Mouse (Mus musculus): ENCODE measurements around the gene Tnfsf13. TPM values are rescaled to one million over a fixed set of nuclear protein-coding genes. Genes with fewer than 3 reads are reported as not detected.

Gene Tnfsf13
- polyA plus RNA-seq, 1 experiment from 2014 or later, result 0.24 TPM

DNA sequence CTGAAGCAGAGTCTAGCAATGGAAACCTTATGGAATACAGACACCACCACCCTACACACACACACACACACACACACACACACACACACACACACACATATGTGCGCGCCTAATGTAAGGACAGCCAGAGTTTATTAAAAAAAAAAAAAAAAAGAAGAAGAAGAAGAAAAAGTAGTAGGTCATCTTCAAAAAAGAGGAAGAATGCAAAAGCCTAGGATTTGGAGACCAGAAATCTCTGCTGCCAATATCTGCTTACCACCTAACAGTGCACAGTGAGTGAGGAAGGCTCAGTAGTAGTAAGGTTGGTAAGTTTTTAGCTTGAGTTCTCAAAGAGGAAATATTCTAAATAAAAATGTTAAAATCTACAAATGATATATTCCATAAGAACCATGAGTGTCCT, 6.4 kb downstream of the Tnfsf13 start:
- peaks cover 0 to 18% of the 10 kb centered on the region in 2 experiments; a peak in 3 of 4 replicates for H3K4me1 ChIP-seq (ENCODE audit: control insufficient read depth in 2 of 2, insufficient read depth in 2 of 2, low read length in 2 of 2)
- no peaks in the 10 kb centered on the region for H3K27me3 ChIP-seq (ENCODE audit: control insufficient read depth, insufficient read depth, low read length)
- no peak overlapping the region for H3K4me2 ChIP-seq (ENCODE audit: low read length)
- no peak for ATAC-seq (ENCODE audit: insufficient number of reproducible peaks, insufficient read depth, low FRiP score, low read depth)
- no peak overlapping the region for H3K9ac ChIP-seq (ENCODE audit: low read length)
- 92% methylated on average over 2 of the region's 2 CpGs for WGBS
- H3K9me3 ChIP-seq (ENCODE audit: control insufficient read depth, low read length), result no peaks in the 10 kb centered on the region
- no peak overlapping the region for H3K27ac ChIP-seq (replicated peaks in 1 of 2; ENCODE audit: control insufficient read depth in 1 of 2, insufficient read depth in 1 of 2, low read depth in 2 of 2, low read length in 2 of 2)
- H3K36me3 ChIP-seq (ENCODE audit: control insufficient read depth, insufficient read depth, low read length), result peaks cover 63% of the 10 kb centered on the region
- H3K4me3 ChIP-seq (ENCODE audit: control insufficient read depth in 1 of 2, insufficient read depth in 1 of 2, low read depth in 1 of 2, low read length in 2 of 2), result no peak overlapping the region

DNA sequence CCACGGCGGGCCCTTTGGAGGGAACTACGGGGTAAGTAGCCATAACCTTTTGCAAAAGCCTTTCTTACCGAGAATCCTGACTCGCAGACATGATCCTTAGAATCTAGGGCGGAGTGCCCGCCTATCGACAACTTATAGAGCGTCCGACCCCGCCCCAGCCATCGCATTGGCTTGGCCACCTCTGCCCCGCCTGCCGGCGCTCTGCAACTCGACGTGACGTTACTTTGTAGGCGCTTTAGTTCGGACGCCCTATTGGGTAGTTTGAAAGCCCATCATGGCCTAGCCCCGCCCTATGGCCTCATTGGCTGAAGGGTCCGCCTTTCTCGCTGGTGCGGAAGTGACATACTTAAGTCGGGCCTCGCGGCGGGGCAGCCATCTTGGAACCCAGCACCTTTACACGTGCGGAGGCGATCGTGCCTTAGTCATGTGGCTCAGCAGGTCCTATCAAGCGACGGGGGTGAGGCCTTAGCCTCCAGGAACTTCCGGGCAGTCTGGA, 13.3 kb downstream of the Tnfsf13 start, which contains the start of gene Eif4a1:
Gene Eif4a1, minus strand, starts transcription at position 213 of the 496 bp plus-strand sequence.
- WGBS, result under 1% methylated on average over 36 of the region's 36 CpGs
- H3K9me3 ChIP-seq (ENCODE audit: control insufficient read depth, low read length), result no peaks in the 10 kb centered on the region
- peak within 1 kb of the TSS; percentile 89 to 98 for H3K27ac ChIP-seq (replicated peaks in 1 of 2; ENCODE audit: control insufficient read depth in 1 of 2, insufficient read depth in 1 of 2, low read depth in 2 of 2, low read length in 2 of 2)
- H3K4me2 ChIP-seq (ENCODE audit: low read length), result peak within 1 kb of the TSS; percentile 82
- peak within 1 kb of the TSS; percentile 83 to 100 for H3K4me3 ChIP-seq (ENCODE audit: control insufficient read depth in 1 of 2, insufficient read depth in 1 of 2, low read depth in 1 of 2, low read length in 2 of 2)
- H3K4me1 ChIP-seq (ENCODE audit: control insufficient read depth in 2 of 2, insufficient read depth in 2 of 2, low read length in 2 of 2), result peaks cover 2 to 15% of the 10 kb centered on the region in 2 experiments; a peak in 3 of 4 replicates
- ATAC-seq (ENCODE audit: insufficient number of reproducible peaks, insufficient read depth, low FRiP score, low read depth), result peak; percentile 97
- peak within 1 kb of the TSS; percentile 100 for H3K9ac ChIP-seq (ENCODE audit: low read length)
- H3K36me3 ChIP-seq (ENCODE audit: control insufficient read depth, insufficient read depth, low read length), result peaks cover 79% of the 10 kb centered on the region
- H3K27me3 ChIP-seq (ENCODE audit: control insufficient read depth, insufficient read depth, low read length), result no peaks in the 10 kb centered on the region

DNA sequence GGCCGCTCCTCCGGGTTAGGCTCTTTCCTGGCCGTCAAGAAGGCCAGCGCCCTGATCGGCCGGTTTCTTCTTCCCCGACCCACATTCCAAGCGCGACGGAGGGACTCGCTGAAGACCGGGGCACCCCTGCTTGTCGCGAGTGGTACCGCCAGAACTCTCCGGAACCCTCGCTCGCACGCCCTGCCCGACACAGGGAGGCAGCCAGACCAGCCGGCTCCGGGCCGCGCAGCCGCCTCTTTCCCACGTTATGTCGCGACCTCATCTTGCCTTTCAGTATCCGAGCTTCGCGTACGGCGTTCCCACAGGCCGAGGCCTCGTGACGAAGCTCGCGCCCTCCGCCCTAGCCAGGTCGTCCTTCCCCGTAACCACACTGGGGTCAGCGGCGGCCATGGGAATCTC, 13.9 kb downstream of the Tnfsf13 start:
- Histone ChIP-seq H3K27me3 (ENCODE audit: control insufficient read depth, insufficient read depth, low read length) (no peaks in the 10 kb centered on the region), H3K4me2 (ENCODE audit: low read length) (peak overlapping the region; percentile 82), H3K9me3 (ENCODE audit: control insufficient read depth, low read length) (no peaks in the 10 kb centered on the region), H3K36me3 (ENCODE audit: control insufficient read depth, insufficient read depth, low read length) (peaks cover 79% of the 10 kb centered on the region), H3K27ac (replicated peaks in 1 of 2; ENCODE audit: control insufficient read depth in 1 of 2, insufficient read depth in 1 of 2, low read depth in 2 of 2, low read length in 2 of 2) (peak overlapping the region; percentile 89 to 98), H3K9ac (ENCODE audit: low read length) (peak overlapping the region; percentile 100), H3K4me1 (ENCODE audit: control insufficient read depth in 2 of 2, insufficient read depth in 2 of 2, low read length in 2 of 2) (peaks cover 2 to 15% of the 10 kb centered on the region in 2 experiments; a peak in 3 of 4 replicates), H3K4me3 (ENCODE audit: control insufficient read depth in 1 of 2, insufficient read depth in 1 of 2, low read depth in 1 of 2, low read length in 2 of 2) (peak overlapping the region; percentile 83 to 100)
- peak; percentile 14; the same call in 1 of the 2 replicates for ATAC-seq (ENCODE audit: insufficient number of reproducible peaks, insufficient read depth, low FRiP score, low read depth)
- under 1% methylated on average over 43 of the region's 43 CpGs for WGBS

DNA sequence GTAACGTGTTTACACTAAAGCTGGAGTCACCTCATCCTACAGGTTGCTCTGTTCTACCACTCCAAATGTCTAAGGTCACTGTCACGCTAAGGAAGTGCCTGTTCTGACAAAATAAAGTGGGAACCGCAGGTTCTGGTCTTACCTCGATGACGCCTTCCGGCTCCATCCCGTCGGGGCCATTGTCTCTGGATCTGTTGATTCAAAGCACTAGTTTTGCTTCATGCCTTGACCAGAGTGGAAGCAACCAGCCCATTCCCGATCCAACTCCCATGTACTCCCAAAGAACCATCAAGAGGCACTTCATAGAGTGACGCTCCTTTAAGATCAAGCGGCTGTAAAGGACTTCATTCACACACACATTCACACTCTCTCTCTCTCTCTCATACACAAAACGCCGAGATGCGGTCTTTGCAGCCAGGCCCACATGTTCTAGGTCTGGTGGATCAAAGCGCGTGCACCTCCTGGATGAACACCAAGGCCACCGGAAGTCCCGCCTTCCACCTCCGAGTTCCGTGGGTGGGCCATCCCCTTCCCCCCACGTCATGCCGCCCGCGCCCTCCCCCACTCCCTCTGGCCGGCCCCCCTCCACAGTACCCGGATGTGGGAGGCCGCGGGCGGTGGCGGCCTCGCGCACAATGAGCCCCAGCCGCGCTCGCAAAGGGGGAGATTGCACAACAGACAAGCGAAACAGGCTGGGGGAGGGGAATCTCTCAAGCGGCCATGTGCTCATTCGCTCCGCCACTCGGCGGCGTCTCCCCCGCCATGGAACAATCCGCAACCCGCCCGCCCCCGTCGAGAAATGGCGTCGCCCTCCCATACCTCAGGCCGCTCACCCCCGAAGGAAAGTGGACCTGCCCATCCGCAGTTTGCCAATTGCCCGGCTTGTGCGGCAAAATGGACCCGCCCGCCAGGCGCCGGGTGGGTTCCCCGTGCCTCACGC, 14.5 kb downstream of the Tnfsf13 start:
- H3K9ac ChIP-seq (ENCODE audit: low read length), result peak overlapping the region; percentile 100
- H3K27me3 ChIP-seq (ENCODE audit: control insufficient read depth, insufficient read depth, low read length), result no peaks in the 10 kb centered on the region
- peak; percentile 75 for ATAC-seq (ENCODE audit: insufficient number of reproducible peaks, insufficient read depth, low FRiP score, low read depth)
- H3K27ac ChIP-seq (replicated peaks in 1 of 2; ENCODE audit: control insufficient read depth in 1 of 2, insufficient read depth in 1 of 2, low read depth in 2 of 2, low read length in 2 of 2), result peak overlapping the region; percentile 89 to 98
- under 1% methylated on average over 61 of the region's 61 CpGs for WGBS
- H3K4me1 ChIP-seq (ENCODE audit: control insufficient read depth in 2 of 2, insufficient read depth in 2 of 2, low read length in 2 of 2), result peaks cover 2 to 15% of the 10 kb centered on the region in 2 experiments; a peak in 3 of 4 replicates
- H3K4me2 ChIP-seq (ENCODE audit: low read length), result peak overlapping the region; percentile 82
- H3K4me3 ChIP-seq (ENCODE audit: control insufficient read depth in 1 of 2, insufficient read depth in 1 of 2, low read depth in 1 of 2, low read length in 2 of 2), result peak overlapping the region; percentile 83 to 100
- H3K36me3 ChIP-seq (ENCODE audit: control insufficient read depth, insufficient read depth, low read length), result peaks cover 79% of the 10 kb centered on the region
- H3K9me3 ChIP-seq (ENCODE audit: control insufficient read depth, low read length), result no peaks in the 10 kb centered on the region

DNA sequence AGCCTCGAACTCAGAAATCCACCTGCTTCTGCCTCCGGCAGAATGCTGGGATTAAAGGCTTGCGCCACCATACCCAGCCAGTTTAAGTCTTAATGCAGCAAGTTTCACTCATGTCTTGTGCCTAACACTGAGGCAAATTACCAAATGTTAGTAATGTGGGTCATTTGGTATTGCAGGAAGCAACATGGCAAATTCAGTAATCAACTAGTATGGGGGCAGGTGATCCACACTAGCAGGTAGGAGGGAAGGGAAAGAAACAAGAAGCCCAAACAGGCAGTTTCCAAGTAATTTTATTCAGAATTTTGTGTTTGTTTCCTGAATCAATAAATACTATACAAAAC, 18.9 kb downstream of the Tnfsf13 start:
- Histone ChIP-seq H3K36me3 (ENCODE audit: control insufficient read depth, insufficient read depth, low read length) (peaks cover 76% of the 10 kb centered on the region), H3K27ac (replicated peaks in 1 of 2; ENCODE audit: control insufficient read depth in 1 of 2, insufficient read depth in 1 of 2, low read depth in 2 of 2, low read length in 2 of 2) (no peak overlapping the region), H3K4me3 (ENCODE audit: control insufficient read depth in 1 of 2, insufficient read depth in 1 of 2, low read depth in 1 of 2, low read length in 2 of 2) (no peak overlapping the region), H3K27me3 (ENCODE audit: control insufficient read depth, insufficient read depth, low read length) (no peaks in the 10 kb centered on the region), H3K4me2 (ENCODE audit: low read length) (no peak overlapping the region), H3K9me3 (ENCODE audit: control insufficient read depth, low read length) (no peaks in the 10 kb centered on the region), H3K4me1 (ENCODE audit: control insufficient read depth in 2 of 2, insufficient read depth in 2 of 2, low read length in 2 of 2) (peaks cover 6 to 24% of the 10 kb centered on the region in 2 experiments), H3K9ac (ENCODE audit: low read length) (no peak overlapping the region)
- WGBS, result 90% methylated on average over 3 of the region's 3 CpGs
- ATAC-seq (ENCODE audit: insufficient number of reproducible peaks, insufficient read depth, low FRiP score, low read depth), result no peak

DNA sequence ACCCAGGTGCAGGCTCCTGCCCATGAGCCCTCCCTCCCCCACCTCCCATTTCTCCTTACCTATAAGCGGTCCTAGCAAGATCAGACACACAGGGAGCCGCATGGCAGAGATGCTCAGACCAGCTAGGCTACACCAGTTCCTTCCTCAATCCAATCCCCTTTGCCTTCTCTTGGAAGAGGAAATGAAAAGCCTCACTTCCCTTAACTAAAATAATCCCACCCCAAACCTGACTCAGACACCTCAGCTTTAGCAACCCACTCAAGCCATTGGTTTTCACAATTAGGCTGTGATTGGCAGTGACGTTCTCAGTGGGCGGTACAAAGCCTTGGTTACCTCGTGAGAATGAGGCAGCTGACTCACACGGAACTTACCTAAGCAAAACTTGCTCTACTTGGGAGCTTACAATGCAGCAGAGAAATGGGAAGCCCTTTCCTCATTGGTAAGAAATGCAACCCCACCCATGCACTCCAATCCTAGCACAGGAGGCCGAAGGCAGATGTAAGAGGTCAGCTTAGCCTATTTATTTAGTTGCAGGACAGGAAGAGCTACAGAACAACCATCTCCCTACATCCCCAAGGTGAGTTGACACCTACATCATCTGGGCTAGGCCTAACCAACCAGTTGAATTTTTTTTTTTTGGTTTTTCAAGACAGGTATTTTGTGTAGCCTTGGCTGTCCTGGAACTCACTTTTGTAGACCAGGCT, 19.5 kb downstream of the Tnfsf13 start, which contains the start of gene Cd68:
Gene Cd68, minus strand, starts transcription at position 193 of the 704 bp plus-strand sequence.
- WGBS, result 31% methylated on average over 7 of the region's 7 CpGs
- H3K4me1 ChIP-seq (ENCODE audit: control insufficient read depth in 2 of 2, insufficient read depth in 2 of 2, low read length in 2 of 2), result peaks cover 8 to 29% of the 10 kb centered on the region in 2 experiments
- H3K36me3 ChIP-seq (ENCODE audit: control insufficient read depth, insufficient read depth, low read length), result peaks cover 76% of the 10 kb centered on the region
- no peaks in the 10 kb centered on the region for H3K27me3 ChIP-seq (ENCODE audit: control insufficient read depth, insufficient read depth, low read length)
- no peak within 1 kb of the TSS for H3K4me3 ChIP-seq (ENCODE audit: control insufficient read depth in 1 of 2, insufficient read depth in 1 of 2, low read depth in 1 of 2, low read length in 2 of 2)
- H3K27ac ChIP-seq (replicated peaks in 1 of 2; ENCODE audit: control insufficient read depth in 1 of 2, insufficient read depth in 1 of 2, low read depth in 2 of 2, low read length in 2 of 2), result 0 out of 4 replicates have a peak within 1 kb of the TSS, but pooled peaks have one; percentile 8 to 9
- no peak within 1 kb of the TSS for H3K4me2 ChIP-seq (ENCODE audit: low read length)
- peak within 1 kb of the TSS; percentile 21; the same call in 1 of the 2 replicates for H3K9ac ChIP-seq (ENCODE audit: low read length)
- no peaks in the 10 kb centered on the region for H3K9me3 ChIP-seq (ENCODE audit: control insufficient read depth, low read length)
- no peak for ATAC-seq (ENCODE audit: insufficient number of reproducible peaks, insufficient read depth, low FRiP score, low read depth)

DNA sequence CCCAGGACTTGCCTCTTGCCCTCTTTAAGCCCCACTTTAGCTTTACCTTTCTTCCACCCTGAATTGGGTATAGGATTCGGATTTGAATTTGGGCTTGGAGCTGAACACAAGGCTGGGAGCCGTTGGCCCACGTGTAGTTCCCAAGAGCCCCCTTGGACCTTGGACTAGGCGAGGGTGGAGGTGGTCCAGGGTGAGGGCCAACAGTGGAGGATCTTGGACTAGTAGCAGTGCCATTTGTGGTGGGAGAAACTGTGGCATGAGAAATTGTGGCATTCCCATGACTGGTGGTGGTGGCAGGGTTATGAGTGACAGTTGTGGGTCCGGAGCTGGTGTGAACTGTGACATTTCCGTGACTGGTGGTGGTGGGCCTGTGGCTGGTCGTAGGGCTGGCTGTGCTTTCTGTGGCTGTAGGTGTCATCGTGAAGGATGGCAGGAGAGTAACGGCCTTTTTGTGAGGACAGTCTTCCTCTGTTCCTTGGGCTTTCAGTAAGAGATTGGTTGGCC, 20.1 kb downstream of the Tnfsf13 start:
- peaks cover 71% of the 10 kb centered on the region for H3K36me3 ChIP-seq (ENCODE audit: control insufficient read depth, insufficient read depth, low read length)

More for the DNA sequence above, 20.1 kb downstream of the Tnfsf13 start:
- peaks cover 8 to 31% of the 10 kb centered on the region in 2 experiments for H3K4me1 ChIP-seq (ENCODE audit: control insufficient read depth in 2 of 2, insufficient read depth in 2 of 2, low read length in 2 of 2)
- WGBS, result 66% methylated on average over 9 of the region's 9 CpGs
- 0 out of 4 replicates have a peak overlapping the region, but pooled peaks have one; percentile 8 to 9 for H3K27ac ChIP-seq (replicated peaks in 1 of 2; ENCODE audit: control insufficient read depth in 1 of 2, insufficient read depth in 1 of 2, low read depth in 2 of 2, low read length in 2 of 2)
- H3K4me2 ChIP-seq (ENCODE audit: low read length), result no peak overlapping the region
- H3K27me3 ChIP-seq (ENCODE audit: control insufficient read depth, insufficient read depth, low read length), result no peaks in the 10 kb centered on the region
- no peaks in the 10 kb centered on the region for H3K9me3 ChIP-seq (ENCODE audit: control insufficient read depth, low read length)
- ATAC-seq (ENCODE audit: insufficient number of reproducible peaks, insufficient read depth, low FRiP score, low read depth), result no peak
- H3K4me3 ChIP-seq (ENCODE audit: control insufficient read depth in 1 of 2, insufficient read depth in 1 of 2, low read depth in 1 of 2, low read length in 2 of 2), result no peak overlapping the region
- H3K9ac ChIP-seq (ENCODE audit: low read length), result peak overlapping the region; percentile 21; the same call in 1 of the 2 replicates

All from heart, embryonic 14.5 days (tissue).